Mouse (Mus musculus) olfactory bulb, adult 2 months (tissue): ENCODE measurements around the gene Cadm2. TPM values are rescaled to one million over a fixed set of nuclear protein-coding genes. Genes with fewer than 3 reads are reported as not detected.
A peak's percentile ranks its signal among the peaks of the same experiment; 100 is the strongest.

Experiments used
- H3K27ac ChIP-seq: fragments of 200-500 bp; 2 replicates; pipeline ENCODE4 v1.5.1; 2012; ENCODE audit warnings: low read depth, low read length; ENCODE audit not compliant: insufficient read depth
- H3K4me1 ChIP-seq: fragments of 200-500 bp; 2 replicates; pipeline ENCODE4 v1.6.1; 2012; ENCODE audit warnings: low read length; ENCODE audit not compliant: control insufficient read depth, insufficient read depth
- H3K4me3 ChIP-seq: fragments of 200-500 bp; 2 replicates; pipeline ENCODE4 v1.5.1; 2012; ENCODE audit warnings: mild to moderate bottlenecking, low read depth, low read length, moderate library complexity; ENCODE audit not compliant: insufficient read depth
- CTCF ChIP-seq: fragments of 200-500 bp; IDR thresholded peaks from 2 replicates; pipeline ENCODE4 v1.5.1; 2012; ENCODE audit warnings: low read depth, mild to moderate bottlenecking, low read length, moderate library complexity; ENCODE audit not compliant: insufficient read depth
- POLR2A ChIP-seq: fragments of 200-500 bp; IDR thresholded peaks from 2 replicates; pipeline ENCODE4 v1.6.1; 2012; ENCODE audit warnings: mild to moderate bottlenecking, low read depth, low read length, moderate library complexity; ENCODE audit not compliant: insufficient read depth
- WGBS: fragments of 180-500 bp; shearing (Covaris S2); methylation state at CpG from one replicate; pipeline ENCODE4 v1.1.7; 2018; 5-methylcytosine and 5-hydroxymethylcytosine counted together
- polyA plus RNA-seq: library from polyadenylated mRNA; stranded (reverse); fragments of >200 nt; gene quantifications from 2 replicates; pipeline ENCODE4 v1.2.4, GENCODE M21; 2012; ENCODE audit warnings: low replicate concordance; ENCODE audit not compliant: missing spikeins, insufficient read depth, insufficient read length

Gene Cadm2
- polyA plus RNA-seq, 1 experiment: 42.2 TPM

DNA sequence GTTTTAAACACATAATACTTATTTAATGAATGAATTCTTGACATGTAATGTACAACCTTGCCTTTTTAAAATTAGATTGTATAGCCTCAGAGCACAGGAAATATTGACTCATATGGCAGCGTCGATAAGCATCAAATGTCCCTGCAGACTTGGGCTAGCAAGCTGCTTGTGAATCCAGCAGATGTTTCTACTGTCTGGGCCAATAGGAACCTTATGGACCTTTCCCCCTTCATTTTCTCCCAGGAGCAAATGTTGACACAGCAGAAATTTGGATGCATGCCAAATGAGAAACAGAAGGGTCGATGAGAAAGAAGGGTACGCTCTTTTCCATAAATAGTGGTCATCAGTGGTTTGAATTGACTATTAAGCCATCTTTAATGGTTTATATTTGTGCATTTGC lies 720.0 kb downstream of the Cadm2 start:
- TF ChIP-seq CTCF: no peak
- no peak for TF ChIP-seq POLR2A
- no peak overlapping the region for H3K27ac ChIP-seq
- no peak overlapping the region for H3K4me3 ChIP-seq
- 0 out of 2 replicates have a peak, but pooled peaks cover 3% of the 10 kb centered on the region for H3K4me1 ChIP-seq
- 50% methylated on average over 4 of the region's 4 CpGs for WGBS

GRCm38 (mm10) chr16:66892359-66892758 lies 728.3 kb downstream of the Cadm2 start:
- Histone ChIP-seq H3K4me3 (no peak overlapping the region), H3K27ac (peak overlapping the region; percentile 97), H3K4me1 (peaks cover 8% of the 10 kb centered on the region)
- WGBS: 72% methylated on average over 6 of the region's 6 CpGs
- no peak for TF ChIP-seq CTCF
- no peak for TF ChIP-seq POLR2A

- WGBS: 23% methylated on average over 6 of the region's 6 CpGs
- no peak overlapping the region for H3K27ac ChIP-seq
- peaks cover 10% of the 10 kb centered on the region for H3K4me1 ChIP-seq
- no peak overlapping the region for H3K4me3 ChIP-seq
- TF ChIP-seq POLR2A (no peak), CTCF (no peak)
Observed at GRCm38 (mm10) chr16:66891559-66892247, 729.0 kb downstream of the Cadm2 start.

GRCm38 (mm10) chr16:66889907-66890306 lies 730.8 kb downstream of the Cadm2 start:
- WGBS: 82% methylated on average over 8 of the region's 8 CpGs
- TF ChIP-seq CTCF (no peak), POLR2A (no peak)
- peaks cover 7% of the 10 kb centered on the region for H3K4me1 ChIP-seq
- no peak overlapping the region for H3K4me3 ChIP-seq
- no peak overlapping the region for H3K27ac ChIP-seq

GRCm38 (mm10) chr16:66882597-66882996 lies 738.1 kb downstream of the Cadm2 start:
- TF ChIP-seq POLR2A: no peak
- TF ChIP-seq CTCF: no peak

GRCm38 (mm10) chr16:66871201-66871600 lies 749.5 kb downstream of the Cadm2 start:
- Histone ChIP-seq H3K27ac (no peak overlapping the region), H3K4me1 (no peaks in the 10 kb centered on the region), H3K4me3 (no peak overlapping the region)
- TF ChIP-seq CTCF (no peak), POLR2A (no peak)
- WGBS: 88% methylated on average over 3 of the region's 3 CpGs

More at GRCm38 (mm10) chr16:66882597-66882996, 738.1 kb downstream of the Cadm2 start:
- WGBS: 70% methylated on average over 3 of the region's 3 CpGs
- H3K27ac ChIP-seq: no peak overlapping the region
- H3K4me3 ChIP-seq: no peak overlapping the region
- H3K4me1 ChIP-seq: peaks cover 2% of the 10 kb centered on the region; the same call in 1 of the 2 replicates

DNA sequence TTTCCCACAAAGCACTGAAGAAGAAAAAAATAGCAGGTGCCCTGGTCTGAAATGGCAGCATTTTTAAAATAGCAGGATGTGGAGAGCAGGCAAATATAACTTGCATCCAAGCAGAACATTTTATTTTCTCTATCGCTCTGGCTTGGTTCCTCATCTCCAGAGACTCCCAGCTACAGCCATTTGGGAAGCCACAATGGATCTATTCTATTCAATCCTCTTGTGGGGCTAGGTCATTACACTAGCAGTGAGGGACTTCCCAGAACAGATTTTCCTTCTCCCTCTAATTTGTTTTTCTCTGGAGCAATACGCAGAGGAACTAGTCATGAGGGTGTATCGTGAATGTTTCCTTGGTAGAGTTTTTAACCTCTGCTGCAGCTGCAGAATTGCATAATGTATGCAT lies 769.7 kb downstream of the Cadm2 start:
- 0 out of 2 replicates have a peak, but pooled peaks cover 2% of the 10 kb centered on the region for H3K4me1 ChIP-seq
- no peak overlapping the region for H3K27ac ChIP-seq
- H3K4me3 ChIP-seq: no peak overlapping the region
- no peak for TF ChIP-seq POLR2A
- TF ChIP-seq CTCF: no peak
- 25% methylated on average over 3 of the region's 3 CpGs for WGBS

- 48% methylated on average over 3 of the region's 3 CpGs for WGBS
- Histone ChIP-seq H3K4me3 (no peak overlapping the region), H3K4me1 (no peaks in the 10 kb centered on the region), H3K27ac (no peak overlapping the region)
- no peak for TF ChIP-seq CTCF
- no peak for TF ChIP-seq POLR2A
Observed at GRCm38 (mm10) chr16:66824866-66825265, 795.8 kb downstream of the Cadm2 start.

DNA sequence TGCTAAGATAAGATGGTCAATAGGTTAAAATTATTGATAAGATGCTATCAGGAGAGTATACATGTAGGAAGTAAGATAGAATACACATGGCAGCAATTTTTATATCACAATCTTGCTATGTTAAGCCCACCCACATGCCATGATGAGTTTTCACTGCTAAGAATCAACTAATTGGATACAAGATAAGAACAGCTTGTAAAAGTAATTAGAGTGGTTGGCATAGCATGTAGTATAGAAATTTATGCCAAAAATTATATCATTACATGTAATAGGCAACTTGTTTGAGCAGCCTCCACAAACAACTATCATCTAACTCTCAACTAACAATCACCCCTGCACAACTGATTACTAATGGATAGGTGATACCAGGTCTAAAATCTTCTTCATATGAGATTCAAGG lies 809.2 kb downstream of the Cadm2 start:
- H3K4me1 ChIP-seq: peaks cover 2% of the 10 kb centered on the region
- TF ChIP-seq CTCF (no peak), POLR2A (no peak)
- no peak overlapping the region for H3K4me3 ChIP-seq
- no peak overlapping the region for H3K27ac ChIP-seq

DNA sequence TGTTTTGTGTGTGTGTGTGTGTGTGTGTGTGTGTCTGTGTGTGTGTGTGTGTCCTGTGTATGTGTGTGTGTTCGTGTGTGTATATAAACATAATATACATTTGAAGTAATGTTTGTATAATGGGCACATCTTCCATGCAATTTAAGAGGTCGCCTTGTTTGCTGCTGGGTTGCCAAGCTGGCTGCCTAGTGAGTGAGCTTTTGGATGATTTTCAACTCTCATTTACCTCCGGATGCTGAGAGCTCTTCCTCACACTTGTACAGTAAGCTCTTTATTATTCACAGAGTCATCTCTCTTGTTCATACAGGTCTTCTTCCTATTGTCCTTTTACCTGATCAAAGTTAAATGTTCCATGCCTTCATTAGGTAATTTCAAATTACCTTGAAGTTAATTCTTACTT lies 822.5 kb downstream of the Cadm2 start:
- no peak overlapping the region for H3K27ac ChIP-seq
- no peaks in the 10 kb centered on the region for H3K4me1 ChIP-seq
- TF ChIP-seq POLR2A: no peak
- TF ChIP-seq CTCF: no peak
- H3K4me3 ChIP-seq: no peak overlapping the region
- WGBS: 54% methylated on average over 3 of the region's 3 CpGs
